In genomic region chr3:84037536-84037935, GRCm38 (mm10) we compare ENCODE assay signal across 9 mouse cellular contexts. TPM values are rescaled to one million over a fixed set of nuclear protein-coding genes. Genes with fewer than 3 reads are reported as not detected.
DNase-seq lines count a peak whose midpoint lies in the region; ATAC-seq and TF ChIP-seq lines count a peak whose summit lies in the region.
"Had no signal": no experiment of that assay in that cellular context is flagged by ENCODE, and none has a peak within 500 bp of the region (broad histone marks: within the 10 kb centered on the region; RNA-seq: fewer than 3 reads in every experiment).

No protein-coding gene starts in this region.

- TF ChIP-seq POLR2A in CH12.LX (IDR thresholded peaks at IDR 0.05; ENCODE audit: low read depth, low read length), result no peak

- 75% methylated on average over 3 of the region's 3 CpGs for WGBS in hindbrain, embryonic 12.5 days
- WGBS in midbrain, embryonic 10.5 days, result 96% methylated on average over 3 of the region's 3 CpGs

- in situ Hi-C loops in CH12.LX (cut with MboI; ENCODE audit: low pct_ligation_motif_present, low pct_unique_long_range_greater_than_20kb, low sequenced_read_pairs), result no loop called here

- peaks cover 0 to 27% of the 10 kb centered on the region in 2 experiments for H3K36me3 ChIP-seq in CH12.LX (replicated peaks in 1 of 2; ENCODE audit: control insufficient read depth in 1 of 2, insufficient read depth in 1 of 2, low read length in 1 of 2)
- no peaks in the 10 kb centered on the region for H3K36me3 ChIP-seq in hindbrain, embryonic 12.5 days
- H3K36me3 ChIP-seq in midbrain, embryonic 10.5 days, result peaks cover 38% of the 10 kb centered on the region

- TF ChIP-seq CTCF in CH12.LX (conservative IDR thresholded peaks at IDR 0.05 in 1 of 2, IDR thresholded peaks at IDR 0.05 in 1 of 2; ENCODE audit: low read depth in 2 of 2, low read length in 2 of 2), result no peak

- TF ChIP-seq EP300 in CH12.LX (IDR thresholded peaks at IDR 0.05; ENCODE audit: low read length), result no peak

- dilution Hi-C loops in CH12.LX (cut with MboI; ENCODE audit: extremely low pct_ligation_motif_present, extremely low pct_unique_long_range_greater_than_20kb, low sequenced_read_pairs), result no loop called here

- peak; percentile 51 for DNase-seq in heart, adult 11 months
- DNase-seq in heart, adult 18-20 months, result no peak
- DNase-seq in CH12.LX (ENCODE audit: extremely low read depth), result no peak
- DNase-seq in midbrain, embryonic 10.5 days (ENCODE audit: low spot score), result no peak
- no peak for DNase-seq in B cell, adult 2 months
- DNase-seq in right cerebral cortex, postnatal 4 days, result no peak
- DNase-seq: left cerebral cortex, postnatal 4 days had no signal

- no peak for TF ChIP-seq RAD21 in CH12.LX (IDR thresholded peaks at IDR 0.05; ENCODE audit: low read depth, low read length)

- peaks cover 13% of the 10 kb centered on the region for H3K79me2 ChIP-seq in CH12.LX (replicated peaks; ENCODE audit: control insufficient read depth, extremely low read depth, insufficient read depth, poor library complexity, severe bottlenecking)

- H3K4me3 ChIP-seq in CH12.LX (replicated peaks in 1 of 3; ENCODE audit: low read depth in 2 of 3, low read length in 2 of 3, poor library complexity in 1 of 3), result peak overlapping the region in 1 of 3 experiments; percentile 91
- H3K4me3 ChIP-seq in hindbrain, embryonic 12.5 days, result peak overlapping the region; percentile 80
- peak overlapping the region; percentile 93; the same call in 1 of the 2 replicates for H3K4me3 ChIP-seq in midbrain, embryonic 10.5 days

- ATAC-seq in hindbrain, embryonic 12.5 days (ENCODE audit: low FRiP score), result no peak
- no peak for ATAC-seq in CD4-positive, CD25-positive, alpha-beta regulatory T cell, adult 4 months

- H3K4me1 ChIP-seq in CH12.LX (ENCODE audit: control insufficient read depth in 1 of 2, insufficient read depth in 2 of 2), result peaks cover 25 to 68% of the 10 kb centered on the region in 2 experiments
- peaks cover 47% of the 10 kb centered on the region for H3K4me1 ChIP-seq in hindbrain, embryonic 12.5 days
- H3K4me1 ChIP-seq in midbrain, embryonic 10.5 days, result peaks cover 56% of the 10 kb centered on the region

- H3K4me2 ChIP-seq in CH12.LX (ENCODE audit: insufficient read depth, low read depth, poor library complexity, severe bottlenecking), result 0 out of 2 replicates have a peak overlapping the region, but pooled peaks have one; percentile 18
- peak overlapping the region; percentile 88 for H3K4me2 ChIP-seq in hindbrain, embryonic 12.5 days (replicated peaks)

- no peak overlapping the region for H3K9ac ChIP-seq in CH12.LX (ENCODE audit: insufficient read depth, low read depth)
- H3K9ac ChIP-seq in hindbrain, embryonic 12.5 days, result no peak overlapping the region

- H3K27me3 ChIP-seq in CH12.LX (replicated peaks), result no peaks in the 10 kb centered on the region
- no peaks in the 10 kb centered on the region for H3K27me3 ChIP-seq in hindbrain, embryonic 12.5 days
- H3K27me3 ChIP-seq in midbrain, embryonic 10.5 days (ENCODE audit: low read depth, poor library complexity, severe bottlenecking), result peaks cover 13% of the 10 kb centered on the region

- no peaks in the 10 kb centered on the region for H3K9me3 ChIP-seq in CH12.LX (replicated peaks; ENCODE audit: low read length)
- H3K9me3 ChIP-seq in hindbrain, embryonic 12.5 days (replicated peaks), result no peaks in the 10 kb centered on the region
- H3K9me3 ChIP-seq in midbrain, embryonic 10.5 days (replicated peaks), result no peaks in the 10 kb centered on the region

- no peak overlapping the region for H3K27ac ChIP-seq in CH12.LX (ENCODE audit: insufficient read depth, low read depth)
- no peak overlapping the region for H3K27ac ChIP-seq in hindbrain, embryonic 12.5 days
- H3K27ac ChIP-seq in midbrain, embryonic 10.5 days (replicated peaks), result no peak overlapping the region

TF ChIP-seq in CH12.LX, 34 proteins besides CTCF, POLR2A, EP300 and RAD21:
- TF ChIP-seq MEF2A (IDR thresholded peaks at IDR 0.05; ENCODE audit: borderline replicate concordance, low read depth, low read length) (no peak), ZC3H11A (IDR thresholded peaks at IDR 0.05; ENCODE audit: low read depth, low read length) (no peak), USF1 (IDR thresholded peaks at IDR 0.05; ENCODE audit: low read depth, low read length) (no peak), ETS1 (conservative IDR thresholded peaks at IDR 0.05; ENCODE audit: low read depth, low read length) (no peak), USF2 (conservative IDR thresholded peaks at IDR 0.05; ENCODE audit: low read depth, low read length) (no peak), ZKSCAN1 (IDR thresholded peaks at IDR 0.05; ENCODE audit: borderline replicate concordance, low read depth, low read length) (no peak), POLR2AphosphoS2 (IDR thresholded peaks at IDR 0.05; ENCODE audit: low read depth, low read length) (no peak), ZNF384 (IDR thresholded peaks at IDR 0.05; ENCODE audit: low read depth, low read length) (no peak)

RNA-seq across cellular contexts. Expression of gene Tmem131l, which starts 2.4 kb away (rescaled TPM):
- total RNA-seq in heart, adult 18-20 months (2021), result 10 to 100 TPM; 17.1 to 24.2 TPM
- 28.7 and 37.1 TPM in 2 replicates for total RNA-seq in CH12.LX (2012; rRNA removed)
- 29.4 and 32.7 TPM in 2 replicates for total RNA-seq in CH12.LX (2014; rRNA removed)
- 78.5 and 89.7 TPM in 2 replicates for polyA plus RNA-seq in CH12.LX (2012; ENCODE audit: insufficient read length, low read depth)
- polyA plus RNA-seq in hindbrain, embryonic 12.5 days (2016; fragmentation: Nextera tagmentation; extraction: Ambion mirVana), result 81.5 and 84.3 TPM in 2 replicates
- 59.4 and 68.0 TPM in 2 replicates for polyA plus RNA-seq in midbrain, embryonic 10.5 days (2016; fragmentation: Nextera tagmentation; extraction: Ambion mirVana)
- polyA plus RNA-seq in CD4-positive, CD25-positive, alpha-beta regulatory T cell, adult 4 months (2017; shearing (Covaris generic)), result 10 to 100 TPM; 41.2 to 45.2 TPM
